Mouse (Mus musculus) lung, postnatal 0 days (tissue): ENCODE data around the gene Lrrc4c.

ENCODE experiments used
- CTCF ChIP-seq: IDR thresholded peaks from 2 replicates; pipeline ENCODE4 v1.5.1; 2016; ENCODE audit warnings: antibody characterized with exemption, mild to moderate bottlenecking
- EP300 ChIP-seq: IDR thresholded peaks from 2 replicates; pipeline ENCODE4 v1.6.1; 2016; ENCODE audit warnings: antibody characterized with exemption, mild to moderate bottlenecking, control low read depth

DNA sequence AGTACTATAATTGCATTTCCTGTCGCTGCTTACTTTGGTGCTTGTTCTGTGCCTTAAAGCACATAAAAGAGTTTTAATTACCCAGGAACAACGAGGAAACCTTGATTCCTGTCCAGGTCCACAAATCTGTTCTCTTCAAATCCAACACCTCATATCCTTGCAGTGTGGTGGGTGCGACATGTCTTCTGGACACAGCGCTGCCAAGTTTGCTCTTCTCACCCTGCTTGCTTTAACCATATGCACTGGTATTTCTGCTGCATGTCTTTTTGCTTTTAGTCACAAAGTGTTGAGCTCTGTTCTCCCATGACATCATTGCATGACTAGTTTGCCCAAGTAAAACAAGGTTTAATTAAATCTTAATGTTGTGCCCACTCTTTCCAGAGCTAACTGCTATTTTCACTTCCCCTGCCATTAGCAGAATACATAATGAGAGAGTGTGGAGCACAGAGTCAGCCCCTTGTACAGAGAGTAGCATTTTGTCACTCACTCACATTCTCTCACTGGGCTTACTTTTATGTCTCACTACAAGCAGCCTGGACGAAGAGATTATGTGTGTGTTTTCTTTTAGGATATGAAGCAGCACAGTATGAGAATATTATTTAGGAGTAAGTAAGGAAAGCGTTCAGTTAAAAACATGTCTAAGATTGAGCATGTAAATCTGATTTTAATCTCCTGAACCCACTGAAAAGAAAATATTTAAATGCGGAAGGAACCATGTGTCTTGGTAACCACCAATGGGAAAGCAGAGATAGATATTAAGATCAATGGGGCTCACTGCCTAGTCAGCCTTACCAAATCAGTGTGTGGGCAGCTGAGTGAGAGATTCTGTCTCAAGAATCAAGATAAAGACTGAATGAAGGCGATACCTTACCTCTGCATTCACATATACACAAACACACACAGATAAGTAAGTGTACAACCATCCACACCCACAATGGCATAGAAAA is 1096.7 kb downstream of the Lrrc4c start:
- no peak for TF ChIP-seq CTCF
- no peak for TF ChIP-seq EP300
